Mouse (Mus musculus) kidney, embryonic 14.5 days (tissue): Measurements from ENCODE around the gene 2810021J22Rik. TPM values are rescaled to one million over a fixed set of nuclear protein-coding genes. Genes with fewer than 3 reads are reported as not detected.
A peak's percentile ranks its signal among the peaks of the same experiment; 100 is the strongest.

ENCODE experiments used
- ATAC-seq: fragments of 200-750 bp; cut with Nextera tagmentation; 2 replicates; pipeline ENCODE4 v1.8.0; 2017; ENCODE audit warnings: moderate number of reproducible peaks, mild to moderate bottlenecking, moderate TSS enrichment, moderate library complexity; ENCODE audit not compliant: low FRiP score, low TSS enrichment
- H3K27ac ChIP-seq: fragments of 300-500 bp; sonication (generic); 2 replicates; pipeline ENCODE4 v1.5.1; 2014; ENCODE audit warnings: low read depth, mild to moderate bottlenecking, low read length, moderate library complexity, mixed read lengths
- H3K27me3 ChIP-seq: fragments of 300-500 bp; sonication (generic); 2 replicates; pipeline ENCODE4 v1.6.1; 2014; ENCODE audit warnings: mild to moderate bottlenecking, low read length; ENCODE audit not compliant: control insufficient read depth, insufficient read depth
- H3K36me3 ChIP-seq: fragments of 300-500 bp; sonication (generic); 2 replicates; pipeline ENCODE4 v1.6.1; 2014; ENCODE audit warnings: low read length, mixed read lengths; ENCODE audit not compliant: control insufficient read depth, insufficient read depth
- H3K4me1 ChIP-seq: fragments of 300-500 bp; sonication (generic); 2 replicates; pipeline ENCODE4 v1.6.1; 2014; ENCODE audit warnings: low read length, mixed read lengths; ENCODE audit not compliant: control insufficient read depth, insufficient read depth
- H3K4me2 ChIP-seq: fragments of 300-500 bp; sonication (generic); replicated peaks from 2 replicates; pipeline ENCODE4 v1.6.1; 2014; ENCODE audit warnings: low read depth, mild to moderate bottlenecking, low read length
- H3K4me3 ChIP-seq: fragments of 300-500 bp; sonication (generic); 2 replicates; pipeline ENCODE4 v1.5.1; 2014; ENCODE audit warnings: mild to moderate bottlenecking, low read length
- H3K9ac ChIP-seq: fragments of 300-500 bp; sonication (generic); 2 replicates; pipeline ENCODE4 v1.6.1; 2014; ENCODE audit warnings: low read depth, mild to moderate bottlenecking, low read length, moderate library complexity
- H3K9me3 ChIP-seq: fragments of 300-500 bp; sonication (generic); 2 replicates; pipeline ENCODE4 v1.6.1; 2016; ENCODE audit warnings: low read length; ENCODE audit not compliant: control insufficient read depth
- WGBS: fragments of 180-500 bp; shearing (Covaris S2); extraction: QIAGEN DNeasy Blood & Tissue Kit; methylation state at CpG from one replicate; pipeline ENCODE4 v1.1.7; 2014; 5-methylcytosine and 5-hydroxymethylcytosine counted together
- polyA plus RNA-seq: library from polyadenylated mRNA; unstranded; fragments of >200 nt; fragmentation: Nextera tagmentation; extraction: Ambion mirVana; gene quantifications from 2 replicates; pipeline ENCODE4 v1.2.1, GENCODE M21; 2014

Gene 2810021J22Rik
- polyA plus RNA-seq, 1 experiment from 2014 or later, result 8.8 TPM

- Histone ChIP-seq H3K4me3 (no peak overlapping the region), H3K9me3 (no peaks in the 10 kb centered on the region)
Observed at GRCm38 (mm10) chr11:58927053-58927452, 60.0 kb downstream of the 2810021J22Rik start.

DNA sequence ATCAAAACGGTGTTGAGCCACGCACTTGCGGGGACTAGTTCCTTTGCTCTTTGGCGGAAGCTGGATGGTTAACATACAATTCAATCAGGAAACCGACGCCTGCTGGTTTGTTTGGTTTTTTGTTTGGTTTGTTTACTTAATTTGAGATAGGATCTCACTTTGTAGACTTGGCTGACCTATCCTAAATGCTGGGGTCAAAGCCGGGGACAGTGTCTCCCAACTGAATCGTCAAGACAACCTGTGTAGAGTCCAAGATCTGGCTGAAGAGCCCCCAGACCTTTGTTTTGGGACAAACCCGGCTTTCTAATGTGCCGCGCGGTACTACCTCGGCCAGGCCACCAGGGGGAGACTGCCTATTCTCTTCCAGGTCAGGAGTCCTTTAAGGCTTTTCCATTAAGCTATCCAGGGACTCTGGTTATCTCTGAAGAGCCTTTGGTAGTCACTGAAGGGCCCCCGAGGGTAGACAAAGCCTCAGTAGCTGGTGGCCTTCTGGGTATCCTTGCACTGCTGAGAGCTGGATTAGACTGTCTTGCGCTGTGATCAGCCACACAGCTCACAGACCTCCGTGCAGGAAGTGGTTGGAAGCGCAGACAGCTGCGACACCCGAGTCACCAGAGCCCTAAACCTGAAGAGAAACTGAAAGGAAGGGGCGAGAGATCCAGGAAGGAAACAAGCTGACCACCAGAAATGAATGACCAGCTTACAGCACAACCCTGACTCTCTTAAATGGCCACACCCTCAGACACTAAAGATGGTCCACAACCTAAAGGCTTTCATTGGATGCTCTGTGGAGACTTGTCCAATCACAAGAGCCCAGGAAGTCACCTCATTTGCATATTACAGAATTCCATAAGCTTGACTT, 61.0 kb downstream of the 2810021J22Rik start:
- no peak overlapping the region for H3K9ac ChIP-seq
- H3K27ac ChIP-seq, result no peak overlapping the region
- H3K4me1 ChIP-seq, result no peaks in the 10 kb centered on the region
- peak overlapping the region; percentile 2; the same call in 1 of the 2 replicates for H3K4me3 ChIP-seq
- peak; percentile 48; the same call in 1 of the 2 replicates for ATAC-seq
- H3K4me2 ChIP-seq, result peak overlapping the region; percentile 12; the same call in 1 of the 2 replicates
- H3K36me3 ChIP-seq, result peaks cover 20% of the 10 kb centered on the region
- no peaks in the 10 kb centered on the region for H3K9me3 ChIP-seq
- WGBS, result 34% methylated on average over 20 of the region's 20 CpGs
- no peaks in the 10 kb centered on the region for H3K27me3 ChIP-seq

More at GRCm38 (mm10) chr11:58927053-58927452, 60.0 kb downstream of the 2810021J22Rik start:
- Histone ChIP-seq H3K4me2 (no peak overlapping the region), H3K36me3 (peaks cover 10% of the 10 kb centered on the region), H3K27ac (no peak overlapping the region), H3K27me3 (no peaks in the 10 kb centered on the region), H3K9ac (no peak overlapping the region), H3K4me1 (no peaks in the 10 kb centered on the region)
- no peak for ATAC-seq
- 74% methylated on average over 2 of the region's 2 CpGs for WGBS

DNA sequence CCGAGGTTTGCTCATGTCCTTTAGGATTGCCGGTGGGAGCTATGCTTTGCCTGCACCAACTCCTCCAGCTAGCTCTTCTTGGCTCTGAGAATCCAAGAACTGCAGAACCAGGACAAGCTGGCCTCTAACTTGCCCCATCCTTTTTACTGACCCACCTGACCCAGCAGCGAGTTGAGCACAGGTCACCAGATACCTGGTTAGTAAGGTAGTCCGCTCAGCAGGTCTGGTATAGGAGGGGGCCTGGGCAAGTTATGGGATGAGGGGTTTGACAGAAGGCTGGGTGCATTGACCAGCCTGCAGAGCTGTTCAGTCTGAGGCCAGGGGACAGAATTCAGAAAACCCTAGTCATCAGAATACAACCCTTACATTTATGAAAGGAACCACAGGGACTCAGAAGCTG, 62.0 kb downstream of the 2810021J22Rik start:
- H3K9ac ChIP-seq, result no peak overlapping the region
- peaks cover 30% of the 10 kb centered on the region for H3K36me3 ChIP-seq
- WGBS, result 90% methylated on average over 4 of the region's 4 CpGs
- ATAC-seq, result no peak
- H3K4me1 ChIP-seq, result no peaks in the 10 kb centered on the region
- no peak overlapping the region for H3K4me2 ChIP-seq
- H3K27me3 ChIP-seq, result no peaks in the 10 kb centered on the region
- no peaks in the 10 kb centered on the region for H3K9me3 ChIP-seq
- H3K27ac ChIP-seq, result no peak overlapping the region
- H3K4me3 ChIP-seq, result no peak overlapping the region

DNA sequence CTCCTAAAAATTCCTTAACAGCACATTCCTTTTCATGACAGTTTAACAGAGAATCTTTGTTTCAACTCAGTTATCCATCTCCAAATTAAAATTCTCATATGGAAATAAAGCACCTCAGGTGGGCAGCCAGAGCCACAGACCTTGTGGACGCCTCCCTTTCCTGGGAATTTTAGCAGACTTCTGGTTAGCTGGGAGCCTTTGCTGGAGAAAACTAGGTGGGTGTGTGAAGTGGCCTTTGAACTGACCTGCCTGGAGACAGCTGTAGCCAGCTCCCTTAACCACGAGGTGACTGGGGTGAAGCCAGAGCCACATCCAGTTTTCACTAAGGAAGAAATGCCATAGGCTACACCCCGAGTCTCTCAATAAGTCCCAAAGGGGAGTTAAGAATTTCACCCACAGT, 62.6 kb downstream of the 2810021J22Rik start:
- no peak overlapping the region for H3K27ac ChIP-seq
- H3K4me2 ChIP-seq, result no peak overlapping the region
- H3K36me3 ChIP-seq, result peaks cover 36% of the 10 kb centered on the region
- WGBS, result 33% methylated on average over 3 of the region's 3 CpGs
- no peak overlapping the region for H3K4me3 ChIP-seq
- ATAC-seq, result no peak
- no peaks in the 10 kb centered on the region for H3K9me3 ChIP-seq
- no peaks in the 10 kb centered on the region for H3K4me1 ChIP-seq
- no peaks in the 10 kb centered on the region for H3K27me3 ChIP-seq
- H3K9ac ChIP-seq, result no peak overlapping the region

DNA sequence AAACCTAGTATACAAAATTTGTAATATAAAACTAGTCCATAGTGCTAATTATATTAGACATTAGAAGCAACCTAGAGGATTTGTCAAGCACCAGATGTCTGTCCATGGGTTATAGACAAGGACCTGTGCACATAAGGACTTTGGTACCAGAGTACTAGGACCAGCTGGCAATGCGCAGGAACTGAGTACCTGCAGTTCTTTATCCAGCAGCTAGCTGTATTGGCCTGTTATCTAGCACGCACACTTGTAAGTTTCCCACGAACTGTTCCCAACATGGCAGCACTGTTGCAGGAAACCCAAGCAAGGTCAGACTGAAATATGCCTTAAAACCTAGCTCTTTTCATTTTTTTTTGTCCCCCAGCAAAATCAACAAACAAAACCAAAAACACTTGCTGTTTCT, 63.2 kb downstream of the 2810021J22Rik start:
- no peak overlapping the region for H3K4me3 ChIP-seq
- no peak overlapping the region for H3K4me2 ChIP-seq
- no peak overlapping the region for H3K27ac ChIP-seq
- H3K27me3 ChIP-seq, result no peaks in the 10 kb centered on the region
- H3K9me3 ChIP-seq, result no peaks in the 10 kb centered on the region
- no peak for ATAC-seq
- WGBS, result 93% methylated on average over 3 of the region's 3 CpGs
- H3K36me3 ChIP-seq, result peaks cover 36% of the 10 kb centered on the region
- no peaks in the 10 kb centered on the region for H3K4me1 ChIP-seq
- H3K9ac ChIP-seq, result no peak overlapping the region

DNA sequence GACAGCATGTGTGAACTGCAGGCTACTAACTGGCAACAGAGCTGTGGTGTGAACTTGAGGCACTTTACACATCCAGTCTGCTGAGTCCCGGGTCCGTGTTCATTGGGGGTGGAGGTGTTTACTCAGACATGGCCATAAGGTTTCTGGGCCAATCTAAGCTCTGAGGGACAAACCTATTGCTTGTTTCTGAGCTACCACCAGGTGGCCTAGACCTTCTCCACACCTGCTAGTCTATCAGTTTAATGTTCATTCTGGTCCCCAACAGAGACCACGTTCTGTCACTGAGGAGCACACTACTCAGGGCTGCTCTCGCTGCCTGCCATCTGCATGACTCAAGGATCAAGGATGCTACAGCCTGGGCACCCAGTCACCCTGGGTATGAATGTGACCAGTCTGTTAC, 64.6 kb downstream of the 2810021J22Rik start:
- Histone ChIP-seq H3K4me1 (no peaks in the 10 kb centered on the region), H3K27ac (no peak overlapping the region), H3K27me3 (no peaks in the 10 kb centered on the region), H3K9me3 (no peaks in the 10 kb centered on the region), H3K4me2 (no peak overlapping the region), H3K9ac (no peak overlapping the region), H3K4me3 (no peak overlapping the region), H3K36me3 (peaks cover 47% of the 10 kb centered on the region)
- 62% methylated on average over 4 of the region's 4 CpGs for WGBS
- no peak for ATAC-seq

Other genes starting within 250 kb of the 2810021J22Rik start
- not detected in 2 replicates for gene Olfr323, start 236.7 kb upstream of the 2810021J22Rik start, polyA plus RNA-seq
- not detected in 2 replicates for gene Trim58, start 226.8 kb upstream of the 2810021J22Rik start, polyA plus RNA-seq
- gene Olfr322, start 208.4 kb upstream of the 2810021J22Rik start, polyA plus RNA-seq, result 0.07 TPM in 1 of 2 replicates, not detected in the other
- gene Olfr320, start 186.1 kb upstream of the 2810021J22Rik start, polyA plus RNA-seq, result not detected in 2 replicates
- gene Olfr319, start 168.1 kb upstream of the 2810021J22Rik start, polyA plus RNA-seq, result not detected in 2 replicates
- not detected in 2 replicates for gene Olfr318, start 143.2 kb upstream of the 2810021J22Rik start, polyA plus RNA-seq
- not detected in 2 replicates for gene Olfr317, start 128.0 kb upstream of the 2810021J22Rik start, polyA plus RNA-seq
- gene Olfr316, start 114.5 kb upstream of the 2810021J22Rik start, polyA plus RNA-seq, result not detected in 2 replicates
- not detected in 2 replicates for gene Olfr315, start 94.0 kb upstream of the 2810021J22Rik start, polyA plus RNA-seq
- gene Olfr314, start 84.3 kb upstream of the 2810021J22Rik start, polyA plus RNA-seq, result not detected in 2 replicates
- not detected in 2 replicates for gene Fam183b, start 65.3 kb upstream of the 2810021J22Rik start, polyA plus RNA-seq
- gene Olfr313, start 52.2 kb upstream of the 2810021J22Rik start, polyA plus RNA-seq, result not detected in 2 replicates
- gene Olfr312, start 38.0 kb upstream of the 2810021J22Rik start, polyA plus RNA-seq, result not detected in 2 replicates
- not detected in 2 replicates for gene Olfr311, start 28.0 kb upstream of the 2810021J22Rik start, polyA plus RNA-seq
- gene Gm12258, start 20.1 kb upstream of the 2810021J22Rik start, polyA plus RNA-seq, result 5.9 and 10.7 TPM in 2 replicates
- 5.0 and 9.6 TPM in 2 replicates for gene Zfp39, start 37.0 kb downstream of the 2810021J22Rik start, polyA plus RNA-seq
- 0.09 TPM in 1 of 2 replicates, not detected in the other for gene Btnl10, start 50.7 kb downstream of the 2810021J22Rik start, polyA plus RNA-seq
- 229 and 304 TPM in 2 replicates for gene Rnf187, start 71.7 kb downstream of the 2810021J22Rik start, polyA plus RNA-seq
- 29.9 and 146 TPM in 2 replicates for gene Hist3h2ba, start 81.7 kb downstream of the 2810021J22Rik start, polyA plus RNA-seq
- 31.8 and 32.7 TPM in 2 replicates for gene Hist3h2a, start 87.5 kb downstream of the 2810021J22Rik start, polyA plus RNA-seq
- 0.63 and 0.65 TPM in 2 replicates for gene Trim17, start 87.5 kb downstream of the 2810021J22Rik start, polyA plus RNA-seq
- 16.7 and 19.8 TPM in 2 replicates for gene Trim11, start 110.9 kb downstream of the 2810021J22Rik start, polyA plus RNA-seq